Mouse (Mus musculus): ENCODE measurements at regions not wholly inside any gene's neighbourhood (a gene's known extent, or its start where the extent isn't known, plus 50 kb on each side); places are given as distances from the start of the nearest gene placed in this dataset.

DNA sequence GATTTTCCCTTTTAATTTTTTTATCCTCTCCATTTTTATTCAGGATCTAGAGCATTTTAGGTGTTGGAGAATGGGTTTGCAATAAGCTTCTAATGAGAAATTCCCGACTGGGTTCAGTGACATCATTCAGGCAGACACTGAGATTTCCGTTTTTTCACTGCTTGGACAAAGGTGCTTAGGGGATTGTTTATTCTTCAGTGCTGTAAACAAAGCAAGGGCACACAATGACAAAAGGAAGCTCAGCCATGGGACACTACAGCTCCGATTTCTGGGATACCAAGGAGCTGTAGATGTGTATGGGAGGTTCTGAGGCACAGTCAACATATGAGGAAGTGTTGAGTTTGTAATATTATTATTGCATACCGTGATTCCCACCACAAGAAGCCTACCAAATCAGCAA is 304.1 kb upstream of the Adgrl2 start:
- H3K36me3 ChIP-seq (ENCODE audit: control insufficient read depth, insufficient read depth, low read length, poor library complexity, severe bottlenecking) = no peaks in the 10 kb centered on the region
- H3K27me3 ChIP-seq (ENCODE audit: control insufficient read depth, insufficient read depth, low read length, poor library complexity, severe bottlenecking) = no peaks in the 10 kb centered on the region
- no peak overlapping the region for H3K9ac ChIP-seq (ENCODE audit: low read depth, poor library complexity, severe bottlenecking)
- no peak overlapping the region for H3K27ac ChIP-seq (ENCODE audit: insufficient read depth, low read length)
- no peaks in the 10 kb centered on the region for H3K9me3 ChIP-seq (replicated peaks; ENCODE audit: control insufficient read depth, insufficient read depth, low read length, poor library complexity, severe bottlenecking)
- H3K4me1 ChIP-seq (ENCODE audit: control insufficient read depth, insufficient read depth, low read length) = no peaks in the 10 kb centered on the region
- TF ChIP-seq CTCF (IDR thresholded peaks at IDR 0.05; ENCODE audit: low read depth, low read length) (no peak), EP300 (IDR thresholded peaks at IDR 0.05; ENCODE audit: insufficient read depth, low read depth, low read length) (no peak), POLR2A (IDR thresholded peaks at IDR 0.05; ENCODE audit: insufficient read depth, low read length) (no peak)
- no peak overlapping the region for H3K4me3 ChIP-seq (ENCODE audit: low read depth, low read length)

DNA sequence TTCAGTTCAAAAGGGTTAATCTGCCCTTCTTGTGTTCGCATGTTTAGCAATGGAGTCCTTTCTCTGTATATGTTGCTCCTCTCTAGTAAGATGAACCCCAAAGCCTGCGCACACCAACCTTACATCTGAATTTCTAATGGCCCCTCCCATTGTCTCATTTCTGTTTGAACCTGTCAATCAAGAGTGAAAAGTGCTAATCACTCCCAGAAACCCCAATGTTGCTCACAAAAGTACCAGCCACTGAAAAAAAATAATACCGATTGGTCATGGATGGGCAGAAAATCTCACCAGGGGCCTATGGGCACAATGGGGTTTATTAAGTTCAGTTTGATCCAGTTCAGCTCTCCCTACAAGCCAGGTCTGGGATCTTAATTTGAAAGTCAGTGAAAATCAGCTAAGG is 302.1 kb upstream of the Adgrl2 start:
- Histone ChIP-seq H3K9me3 (replicated peaks; ENCODE audit: control insufficient read depth, insufficient read depth, low read length, poor library complexity, severe bottlenecking) (no peaks in the 10 kb centered on the region), H3K27me3 (ENCODE audit: control insufficient read depth, insufficient read depth, low read length, poor library complexity, severe bottlenecking) (no peaks in the 10 kb centered on the region), H3K36me3 (ENCODE audit: control insufficient read depth, insufficient read depth, low read length, poor library complexity, severe bottlenecking) (no peaks in the 10 kb centered on the region), H3K4me1 (ENCODE audit: control insufficient read depth, insufficient read depth, low read length) (no peaks in the 10 kb centered on the region), H3K27ac (ENCODE audit: insufficient read depth, low read length) (no peak overlapping the region), H3K9ac (ENCODE audit: low read depth, poor library complexity, severe bottlenecking) (no peak overlapping the region), H3K4me3 (ENCODE audit: low read depth, low read length) (no peak overlapping the region)
- TF ChIP-seq POLR2A (IDR thresholded peaks at IDR 0.05; ENCODE audit: insufficient read depth, low read length) (no peak), CTCF (IDR thresholded peaks at IDR 0.05; ENCODE audit: low read depth, low read length) (no peak), EP300 (IDR thresholded peaks at IDR 0.05; ENCODE audit: insufficient read depth, low read depth, low read length) (no peak)

DNA sequence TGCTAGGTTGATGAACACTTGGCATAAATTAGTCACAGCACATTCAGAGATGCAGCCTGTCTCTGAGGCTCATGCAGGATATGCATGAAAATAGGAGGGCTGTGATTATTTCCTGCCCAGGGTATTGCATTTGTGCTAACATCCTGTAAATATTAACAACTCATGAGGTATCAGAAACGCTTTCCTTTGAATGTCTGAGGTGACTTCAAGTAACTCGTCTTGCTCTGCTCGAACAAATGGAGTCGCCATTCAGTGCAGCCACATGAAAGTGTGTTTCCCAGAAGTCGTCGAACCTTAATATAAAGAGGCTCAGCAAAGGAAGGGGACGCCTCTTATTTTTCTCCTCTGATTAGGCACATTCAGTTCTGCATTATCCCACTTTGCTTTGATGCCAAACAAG is 301.1 kb upstream of the Adgrl2 start:
- H3K27me3 ChIP-seq (ENCODE audit: control insufficient read depth, insufficient read depth, low read length, poor library complexity, severe bottlenecking) = no peaks in the 10 kb centered on the region
- H3K36me3 ChIP-seq (ENCODE audit: control insufficient read depth, insufficient read depth, low read length, poor library complexity, severe bottlenecking) = no peaks in the 10 kb centered on the region
- H3K4me1 ChIP-seq (ENCODE audit: control insufficient read depth, insufficient read depth, low read length) = no peaks in the 10 kb centered on the region
- H3K4me3 ChIP-seq (ENCODE audit: low read depth, low read length) = no peak overlapping the region
- TF ChIP-seq CTCF (IDR thresholded peaks at IDR 0.05; ENCODE audit: low read depth, low read length) (no peak), EP300 (IDR thresholded peaks at IDR 0.05; ENCODE audit: insufficient read depth, low read depth, low read length) (no peak), POLR2A (IDR thresholded peaks at IDR 0.05; ENCODE audit: insufficient read depth, low read length) (no peak)
- H3K9me3 ChIP-seq (replicated peaks; ENCODE audit: control insufficient read depth, insufficient read depth, low read length, poor library complexity, severe bottlenecking) = no peaks in the 10 kb centered on the region
- no peak overlapping the region for H3K9ac ChIP-seq (ENCODE audit: low read depth, poor library complexity, severe bottlenecking)
- no peak overlapping the region for H3K27ac ChIP-seq (ENCODE audit: insufficient read depth, low read length)

DNA sequence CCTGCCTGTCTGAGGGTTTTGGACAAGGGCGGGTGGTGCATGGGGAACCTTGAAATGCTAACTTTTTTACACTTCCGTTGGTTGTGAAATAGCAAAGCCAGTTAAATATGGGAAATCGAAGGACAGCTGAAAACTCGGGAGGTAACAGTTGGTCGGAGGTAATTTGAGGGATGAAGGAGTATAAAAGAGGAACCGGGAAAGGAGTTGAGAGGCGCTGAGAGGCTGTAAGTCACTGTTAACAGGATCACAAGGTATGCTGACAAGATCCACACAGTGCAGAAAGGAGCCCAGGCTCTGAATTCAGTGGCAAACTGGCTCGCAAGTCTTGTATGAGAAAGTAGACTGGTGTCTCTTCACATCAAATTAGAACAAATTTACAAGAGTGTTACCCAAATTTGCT is 299.9 kb upstream of the Adgrl2 start:
- H3K9ac ChIP-seq (ENCODE audit: low read depth, poor library complexity, severe bottlenecking) = no peak overlapping the region
- no peak overlapping the region for H3K27ac ChIP-seq (ENCODE audit: insufficient read depth, low read length)
- H3K27me3 ChIP-seq (ENCODE audit: control insufficient read depth, insufficient read depth, low read length, poor library complexity, severe bottlenecking) = no peaks in the 10 kb centered on the region
- H3K4me1 ChIP-seq (ENCODE audit: control insufficient read depth, insufficient read depth, low read length) = no peaks in the 10 kb centered on the region
- H3K4me3 ChIP-seq (ENCODE audit: low read depth, low read length) = no peak overlapping the region
- no peaks in the 10 kb centered on the region for H3K36me3 ChIP-seq (ENCODE audit: control insufficient read depth, insufficient read depth, low read length, poor library complexity, severe bottlenecking)
- H3K9me3 ChIP-seq (replicated peaks; ENCODE audit: control insufficient read depth, insufficient read depth, low read length, poor library complexity, severe bottlenecking) = no peaks in the 10 kb centered on the region
- TF ChIP-seq POLR2A (IDR thresholded peaks at IDR 0.05; ENCODE audit: insufficient read depth, low read length) = no peak
- no peak for TF ChIP-seq CTCF (IDR thresholded peaks at IDR 0.05; ENCODE audit: low read depth, low read length)
- TF ChIP-seq EP300 (IDR thresholded peaks at IDR 0.05; ENCODE audit: insufficient read depth, low read depth, low read length) = no peak

DNA sequence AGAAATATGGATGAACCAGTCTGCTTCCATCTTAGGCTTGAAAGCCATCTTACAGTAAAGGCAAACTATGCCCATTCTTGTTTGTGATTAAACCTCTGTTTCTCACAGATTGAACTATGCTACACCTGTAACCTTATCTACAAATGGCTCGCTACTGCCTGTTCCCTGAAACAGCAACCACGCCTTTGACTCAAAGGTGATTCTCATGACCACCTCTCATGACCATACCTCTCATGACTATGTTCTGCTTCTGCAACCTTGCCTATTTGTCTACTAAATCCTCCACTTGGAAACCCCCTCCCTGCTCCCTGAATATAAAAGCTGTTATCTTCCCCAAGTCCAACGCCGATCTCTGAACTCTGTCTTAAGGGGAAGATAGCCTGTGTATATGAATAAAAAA is 296.7 kb upstream of the Adgrl2 start:
- no peak overlapping the region for H3K4me3 ChIP-seq (ENCODE audit: low read depth, low read length)
- H3K27ac ChIP-seq (ENCODE audit: insufficient read depth, low read length) = no peak overlapping the region
- TF ChIP-seq POLR2A (IDR thresholded peaks at IDR 0.05; ENCODE audit: insufficient read depth, low read length) (no peak), EP300 (IDR thresholded peaks at IDR 0.05; ENCODE audit: insufficient read depth, low read depth, low read length) (no peak), CTCF (IDR thresholded peaks at IDR 0.05; ENCODE audit: low read depth, low read length) (no peak)

DNA sequence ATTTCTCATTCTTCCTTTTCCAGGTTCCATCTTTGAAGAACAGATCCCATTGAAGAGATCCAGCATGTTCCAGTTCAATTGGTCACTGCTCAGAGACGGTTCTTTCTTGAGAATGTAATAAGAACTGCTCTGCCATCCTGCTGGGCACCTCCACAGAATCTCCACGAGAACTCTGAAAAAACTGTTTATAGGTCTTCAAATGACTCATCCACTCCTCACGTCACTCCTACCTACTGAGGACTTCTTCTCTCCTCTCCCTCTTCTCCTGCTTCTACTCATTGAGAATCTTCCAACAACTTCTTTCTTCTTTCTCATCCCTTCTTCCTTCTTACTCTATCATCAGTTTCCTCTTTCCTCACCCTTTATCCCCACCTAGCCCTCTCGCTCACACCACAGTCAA is 294.6 kb upstream of the Adgrl2 start:
- TF ChIP-seq POLR2A (IDR thresholded peaks at IDR 0.05; ENCODE audit: insufficient read depth, low read length) (no peak), EP300 (IDR thresholded peaks at IDR 0.05; ENCODE audit: insufficient read depth, low read depth, low read length) (no peak), CTCF (IDR thresholded peaks at IDR 0.05; ENCODE audit: low read depth, low read length) (no peak)
- Histone ChIP-seq H3K36me3 (ENCODE audit: control insufficient read depth, insufficient read depth, low read length, poor library complexity, severe bottlenecking) (no peaks in the 10 kb centered on the region), H3K9ac (ENCODE audit: low read depth, poor library complexity, severe bottlenecking) (no peak overlapping the region), H3K27me3 (ENCODE audit: control insufficient read depth, insufficient read depth, low read length, poor library complexity, severe bottlenecking) (no peaks in the 10 kb centered on the region), H3K9me3 (replicated peaks; ENCODE audit: control insufficient read depth, insufficient read depth, low read length, poor library complexity, severe bottlenecking) (no peaks in the 10 kb centered on the region), H3K4me3 (ENCODE audit: low read depth, low read length) (no peak overlapping the region), H3K27ac (ENCODE audit: insufficient read depth, low read length) (no peak overlapping the region), H3K4me1 (ENCODE audit: control insufficient read depth, insufficient read depth, low read length) (peaks cover 1% of the 10 kb centered on the region)

More for the DNA sequence above, 296.7 kb upstream of the Adgrl2 start:
- H3K9ac ChIP-seq (ENCODE audit: low read depth, poor library complexity, severe bottlenecking) = no peak overlapping the region
- H3K4me1 ChIP-seq (ENCODE audit: control insufficient read depth, insufficient read depth, low read length) = no peaks in the 10 kb centered on the region
- H3K27me3 ChIP-seq (ENCODE audit: control insufficient read depth, insufficient read depth, low read length, poor library complexity, severe bottlenecking) = no peaks in the 10 kb centered on the region
- H3K36me3 ChIP-seq (ENCODE audit: control insufficient read depth, insufficient read depth, low read length, poor library complexity, severe bottlenecking) = no peaks in the 10 kb centered on the region
- no peaks in the 10 kb centered on the region for H3K9me3 ChIP-seq (replicated peaks; ENCODE audit: control insufficient read depth, insufficient read depth, low read length, poor library complexity, severe bottlenecking)
